Mouse (Mus musculus): ENCODE results near the gene Gm10031.

Gm10031 gene

DNA sequence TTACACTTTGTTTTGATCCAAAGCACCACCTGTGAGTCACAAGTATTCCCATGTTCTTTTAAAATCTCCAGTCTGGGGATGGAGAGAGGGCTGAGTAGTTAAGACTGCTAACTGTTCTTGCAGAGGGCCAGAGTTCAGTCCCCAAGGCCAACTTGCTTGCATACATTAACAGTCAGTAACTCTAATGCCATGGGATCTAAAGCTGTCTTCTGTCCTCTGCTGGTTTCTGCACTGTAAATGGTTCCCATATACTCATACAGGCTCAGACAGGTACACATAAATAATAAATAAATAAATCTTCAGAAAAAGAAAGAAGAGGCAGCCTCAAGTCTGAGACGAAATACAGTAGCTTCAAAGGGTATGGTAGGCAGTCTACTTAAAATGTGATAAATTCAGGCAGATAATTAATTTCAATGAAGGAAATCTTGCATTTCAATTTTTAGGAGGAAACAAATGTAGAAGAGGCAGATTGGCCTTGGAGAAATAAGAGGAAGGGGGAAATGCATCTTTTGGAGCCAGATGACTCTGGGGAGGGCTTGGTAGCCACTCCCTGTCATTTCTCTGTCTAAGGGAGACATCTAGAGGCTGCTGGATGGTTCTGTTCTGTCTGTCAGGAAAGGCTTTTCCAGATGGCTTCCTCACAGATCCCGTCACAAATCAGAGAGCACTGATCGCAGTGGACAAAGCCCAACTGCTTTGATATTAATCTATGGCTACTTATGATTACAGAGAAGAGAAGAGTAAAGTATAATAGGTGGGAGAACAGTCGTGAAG lies 16.2 kb downstream of the Gm10031 start:
- no peak for ATAC-seq (ENCODE audit: insufficient number of reproducible peaks, low FRiP score, low TSS enrichment)

- no peak for ATAC-seq (ENCODE audit: insufficient number of reproducible peaks, low FRiP score, low TSS enrichment)
Observed at GRCm38 (mm10) chr1:156543999-156544398, 20.2 kb downstream of the Gm10031 start.

DNA sequence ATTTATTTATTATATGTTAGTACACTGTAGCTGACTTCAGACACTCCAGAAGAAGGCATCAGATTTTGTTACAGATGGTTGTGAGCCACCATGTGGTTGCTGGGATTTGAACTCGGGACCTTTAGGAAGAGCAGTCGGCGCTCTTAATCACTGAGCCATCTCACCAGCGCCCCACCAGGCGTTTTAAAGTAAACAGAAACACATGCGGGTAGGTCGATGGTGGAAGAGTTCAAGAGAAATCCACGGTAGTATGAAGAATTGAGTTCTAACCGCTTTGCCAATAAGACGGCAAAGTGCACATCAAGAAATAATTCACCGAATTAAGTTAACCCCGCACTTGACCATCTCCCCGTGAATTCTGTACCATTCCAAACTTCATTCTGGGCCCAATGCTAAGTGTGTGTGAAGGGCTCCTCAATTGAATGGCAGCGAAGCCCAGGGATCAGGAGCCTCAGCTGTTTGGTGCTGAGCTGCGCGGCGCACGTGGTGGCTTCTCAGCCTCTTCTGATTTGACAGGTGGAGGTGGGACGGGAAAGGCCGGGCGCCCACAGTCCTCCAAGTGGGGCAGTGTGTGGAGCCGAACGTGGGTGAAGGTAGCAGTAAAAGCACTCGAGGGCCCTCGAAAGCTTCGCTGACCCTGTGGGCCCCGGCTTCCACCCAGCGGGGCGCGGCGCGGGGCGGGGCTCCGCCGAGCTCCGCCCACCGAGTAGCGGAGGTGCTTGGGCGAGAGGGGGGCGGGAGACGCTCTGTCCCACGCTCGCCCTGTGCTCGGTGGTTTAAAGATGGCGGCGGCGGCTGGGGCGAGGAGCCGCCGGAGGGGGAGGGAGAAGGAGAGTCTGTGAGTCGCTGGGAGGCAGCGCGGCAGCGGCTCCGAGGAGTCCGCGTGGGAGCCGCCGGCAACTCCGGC lies 34.5 kb downstream of the Gm10031 start, which contains the start of gene Abl2:
Gene Abl2 (plus strand): TSS at position 763 of the 907 bp plus-strand sequence.
- ATAC-seq (ENCODE audit: insufficient number of reproducible peaks, low FRiP score, low TSS enrichment) = peak; percentile 93

GRCm38 (mm10) chr1:156558950-156559640 lies 35.3 kb downstream of the Gm10031 start:
- ATAC-seq (ENCODE audit: insufficient number of reproducible peaks, low FRiP score, low TSS enrichment) = peak; percentile 31

DNA sequence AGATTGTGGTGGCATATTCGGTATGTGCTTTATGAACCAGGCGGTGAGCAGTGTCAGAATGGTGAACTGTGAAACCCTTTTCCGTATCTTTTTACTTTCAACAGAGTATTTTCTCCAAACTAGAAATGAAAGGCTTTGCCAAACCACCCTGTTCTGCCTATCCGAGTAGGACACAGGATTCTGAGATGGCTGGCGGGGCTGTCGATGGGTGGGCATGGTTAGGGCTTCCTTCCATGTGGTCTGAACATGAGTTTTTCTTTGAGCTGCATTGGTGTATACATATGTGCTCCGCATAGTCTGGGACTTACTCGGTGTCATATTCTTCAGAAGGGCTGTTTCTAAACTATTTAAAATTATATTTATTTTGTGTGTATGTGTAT lies 35.8 kb downstream of the Gm10031 start:
- no peak for ATAC-seq (ENCODE audit: insufficient number of reproducible peaks, low FRiP score, low TSS enrichment)

- no peak for ATAC-seq (ENCODE audit: insufficient number of reproducible peaks, low FRiP score, low TSS enrichment)
Observed at GRCm38 (mm10) chr1:156560500-156560899, 36.7 kb downstream of the Gm10031 start.

DNA sequence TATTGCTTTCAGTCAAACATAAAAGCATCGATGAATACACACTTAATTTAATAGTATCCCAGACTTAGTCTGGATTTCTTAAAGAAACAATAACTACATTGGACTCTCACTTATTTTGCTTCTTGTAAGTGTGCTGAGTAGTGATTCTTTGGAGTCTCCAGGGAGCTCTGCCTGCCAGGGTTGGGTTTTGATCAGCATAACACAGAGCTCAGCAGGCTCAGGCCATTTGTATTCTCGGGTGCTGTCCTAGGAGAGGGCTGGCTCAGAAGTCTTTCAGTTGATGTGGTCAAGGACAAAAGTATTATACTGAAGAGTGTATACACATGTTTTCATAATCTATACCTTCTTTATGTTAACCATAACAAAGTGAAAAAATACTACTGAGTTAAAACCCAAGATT lies 41.5 kb downstream of the Gm10031 start:
- ATAC-seq (ENCODE audit: insufficient number of reproducible peaks, low FRiP score, low TSS enrichment) = no peak

GRCm38 (mm10) chr1:156566132-156566531 lies 42.3 kb downstream of the Gm10031 start:
- ATAC-seq (ENCODE audit: insufficient number of reproducible peaks, low FRiP score, low TSS enrichment) = no peak

GRCm38 (mm10) chr1:156569615-156570014 lies 45.8 kb downstream of the Gm10031 start:
- no peak for ATAC-seq (ENCODE audit: insufficient number of reproducible peaks, low FRiP score, low TSS enrichment)

- ATAC-seq (ENCODE audit: insufficient number of reproducible peaks, low FRiP score, low TSS enrichment) = no peak
Observed at GRCm38 (mm10) chr1:156572952-156573351, 49.1 kb downstream of the Gm10031 start.
